Mouse (Mus musculus) naive thymus-derived CD4-positive, alpha-beta T cell, adult 2 months (primary cell): ENCODE data around the gene Hoxd9.
A peak's percentile ranks its signal among the peaks of the same experiment; 100 is the strongest.

Experiments
- DNase-seq: peaks from one replicate; pipeline ENCODE4 v3.0.0-alpha.2; 2011; ENCODE audit warnings: low read depth

Hoxd9 gene

GRCm38 (mm10) chr2:74713239-74714150, 16.0 kb downstream of the Hoxd9 start:
- DNase-seq: no peak

GRCm38 (mm10) chr2:74714156-74714789, 16.7 kb downstream of the Hoxd9 start:
- no peak for DNase-seq

GRCm38 (mm10) chr2:74714881-74715280, 17.4 kb downstream of the Hoxd9 start:
- DNase-seq: no peak

GRCm38 (mm10) chr2:74715504-74716241, 18.1 kb downstream of the Hoxd9 start:
- peak; percentile 84 for DNase-seq

DNA sequence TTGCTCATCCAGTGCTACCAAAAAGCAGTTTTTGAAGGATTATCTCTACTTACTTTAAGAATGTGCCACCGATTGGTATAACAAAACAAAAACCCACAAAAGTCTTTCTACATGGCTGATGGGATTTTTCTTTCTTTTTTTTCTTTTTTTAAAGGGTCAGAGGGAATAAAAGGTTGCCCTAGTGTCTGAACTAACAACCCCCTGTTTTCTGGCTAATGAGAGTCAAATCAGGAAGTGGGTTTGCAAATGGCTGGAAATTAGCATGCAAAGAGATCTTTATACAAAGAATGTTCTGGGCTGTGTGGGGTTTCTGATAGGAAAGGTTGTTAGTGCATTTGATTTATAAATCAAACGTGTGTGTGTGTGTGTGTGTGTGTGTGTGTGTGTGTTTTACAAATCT, 22.9 kb downstream of the Hoxd9 start:
- no peak for DNase-seq

DNA sequence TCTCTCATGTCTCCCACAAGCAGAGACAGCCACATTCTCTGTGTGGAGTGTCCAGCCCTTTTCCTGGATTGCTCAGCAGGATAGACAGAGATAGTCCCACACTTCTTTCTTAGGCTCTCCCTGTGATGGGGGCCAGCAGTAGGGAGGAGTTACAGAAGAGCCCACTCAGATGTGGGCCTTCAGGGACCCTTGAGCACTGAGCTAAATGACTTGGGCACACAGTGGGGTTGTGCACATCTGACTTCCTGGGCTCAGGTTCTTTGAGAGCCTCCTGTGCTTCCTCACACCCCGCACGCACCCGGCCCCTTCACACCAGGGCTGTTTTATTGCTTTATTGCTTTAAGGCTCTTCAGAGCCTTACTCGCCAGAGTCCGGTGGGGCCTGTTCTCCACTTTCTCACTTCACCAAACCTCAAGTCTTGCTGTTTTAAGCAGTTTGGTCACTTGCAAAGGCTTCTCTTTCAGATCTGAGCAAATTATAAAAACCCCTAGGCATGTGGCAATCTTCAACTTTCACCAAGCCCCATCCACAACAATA, 23.5 kb downstream of the Hoxd9 start:
- DNase-seq: no peak

DNA sequence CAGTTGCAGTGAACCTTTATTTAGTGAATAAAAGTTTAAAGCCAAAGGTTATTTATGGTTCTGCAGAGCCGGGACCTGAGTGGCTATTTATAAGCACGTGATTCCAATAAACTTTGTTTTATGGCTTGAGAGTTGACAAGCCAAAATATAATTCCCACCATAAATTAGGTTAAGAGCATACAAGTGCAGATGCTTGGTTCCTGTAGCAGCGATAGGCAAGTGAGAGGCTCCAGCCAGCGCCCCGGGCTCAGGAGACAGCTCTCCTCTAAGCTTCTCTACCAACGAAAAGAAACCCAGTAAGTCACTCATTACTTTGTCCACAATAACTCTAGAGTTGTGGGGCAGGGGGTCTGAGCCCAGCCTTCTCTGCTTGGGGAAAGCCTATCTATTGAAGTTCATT, 24.4 kb downstream of the Hoxd9 start:
- DNase-seq: no peak

DNA sequence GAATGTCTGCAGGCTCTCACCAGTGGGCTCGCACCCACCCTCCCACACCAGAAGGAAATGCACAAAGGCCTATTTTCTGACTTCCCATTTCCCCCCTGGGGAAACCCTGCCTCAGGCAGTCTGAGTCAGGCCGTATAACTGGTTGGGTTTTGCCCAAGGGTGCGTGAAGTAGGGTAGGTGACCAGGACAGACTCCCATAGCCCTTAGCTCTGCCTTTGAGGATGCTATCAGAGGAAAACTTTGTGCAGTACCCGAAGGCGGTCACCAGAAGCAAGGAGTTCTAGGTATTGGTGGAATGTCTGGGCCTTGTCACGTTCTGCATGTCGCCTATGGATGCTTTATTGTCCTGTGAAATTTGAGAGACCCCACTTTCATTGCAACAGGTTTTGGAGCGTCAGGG, 25.4 kb downstream of the Hoxd9 start:
- DNase-seq: no peak

GRCm38 (mm10) chr2:74724244-74725015, 26.9 kb downstream of the Hoxd9 start:
- no peak for DNase-seq

- no peak for DNase-seq
Observed at GRCm38 (mm10) chr2:74725171-74725570, 27.6 kb downstream of the Hoxd9 start.

DNA sequence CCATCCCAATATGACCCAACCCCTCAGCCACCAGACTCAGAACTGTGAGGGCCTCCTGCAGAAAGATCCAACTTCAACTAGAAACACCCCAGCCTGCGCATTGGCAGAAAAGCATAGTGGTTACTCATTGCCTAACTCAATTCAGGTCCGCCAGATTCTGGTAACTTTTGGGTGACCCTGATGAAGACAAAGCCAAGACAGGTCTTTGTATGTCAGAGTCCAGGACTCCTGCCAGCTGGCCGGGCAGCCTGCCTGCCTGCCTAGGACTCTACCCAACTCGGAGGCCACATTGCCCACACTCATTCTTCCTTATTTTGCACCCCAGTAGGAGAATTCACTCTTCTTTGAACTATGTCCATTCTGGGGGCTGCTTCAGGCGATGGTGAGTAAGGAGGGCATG, 29.0 kb downstream of the Hoxd9 start, which contains the start of gene Gm28230:
Gm28230 (plus strand) TSS at position 178 of the 400 bp plus-strand sequence.
- DNase-seq: no peak

DNA sequence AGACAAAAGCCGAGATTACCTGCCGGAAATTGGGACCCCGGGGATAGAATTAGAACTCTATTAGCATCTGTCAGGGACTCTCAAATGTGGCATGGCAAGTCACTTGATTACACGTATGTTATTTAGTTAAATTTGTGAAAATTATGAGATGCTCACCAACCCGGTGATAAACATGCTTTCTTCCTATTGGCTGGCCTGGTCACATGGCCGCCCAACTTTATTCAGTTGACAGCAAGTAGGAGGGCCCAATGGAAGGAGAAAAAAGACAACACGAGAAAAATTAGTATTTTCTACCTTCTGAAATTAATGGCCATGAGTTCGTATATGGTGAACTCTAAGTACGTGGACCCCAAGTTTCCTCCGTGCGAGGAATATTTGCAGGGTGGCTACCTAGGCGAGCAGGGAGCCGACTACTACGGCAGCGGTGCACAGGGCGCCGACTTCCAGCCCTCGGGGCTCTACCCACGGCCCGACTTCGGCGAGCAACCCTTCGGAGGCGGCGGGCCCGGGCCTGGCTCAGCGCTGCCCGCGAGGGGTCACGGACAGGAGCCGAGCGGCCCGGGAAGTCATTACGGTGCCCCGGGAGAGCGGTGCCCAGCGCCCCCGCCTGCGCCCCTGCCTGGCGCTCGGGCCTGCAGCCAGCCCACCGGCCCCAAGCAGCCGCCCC, 29.6 kb downstream of the Hoxd9 start:
- DNase-seq: no peak

GRCm38 (mm10) chr2:74727640-74728302, 30.2 kb downstream of the Hoxd9 start:
- no peak for DNase-seq

DNA sequence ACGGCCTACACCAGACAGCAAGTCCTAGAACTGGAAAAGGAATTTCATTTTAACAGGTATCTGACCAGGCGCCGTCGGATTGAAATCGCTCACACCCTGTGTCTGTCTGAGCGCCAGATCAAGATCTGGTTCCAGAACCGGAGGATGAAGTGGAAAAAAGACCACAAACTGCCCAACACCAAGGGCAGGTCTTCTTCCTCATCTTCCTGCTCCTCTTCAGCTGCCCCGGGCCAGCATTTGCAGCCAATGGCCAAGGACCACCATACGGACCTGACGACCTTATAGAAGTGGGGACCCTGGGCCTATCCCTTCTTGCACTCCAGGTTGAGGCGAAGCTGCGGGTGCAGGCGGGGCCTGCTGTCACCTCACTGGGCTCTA, 30.8 kb downstream of the Hoxd9 start:
- no peak for DNase-seq

GRCm38 (mm10) chr2:74730331-74730730, 32.8 kb downstream of the Hoxd9 start:
- DNase-seq: no peak

- no peak for DNase-seq
Observed at GRCm38 (mm10) chr2:74731055-74731454, 33.5 kb downstream of the Hoxd9 start.

- no peak for DNase-seq
Observed at GRCm38 (mm10) chr2:74731799-74732512, 34.4 kb downstream of the Hoxd9 start.

DNA sequence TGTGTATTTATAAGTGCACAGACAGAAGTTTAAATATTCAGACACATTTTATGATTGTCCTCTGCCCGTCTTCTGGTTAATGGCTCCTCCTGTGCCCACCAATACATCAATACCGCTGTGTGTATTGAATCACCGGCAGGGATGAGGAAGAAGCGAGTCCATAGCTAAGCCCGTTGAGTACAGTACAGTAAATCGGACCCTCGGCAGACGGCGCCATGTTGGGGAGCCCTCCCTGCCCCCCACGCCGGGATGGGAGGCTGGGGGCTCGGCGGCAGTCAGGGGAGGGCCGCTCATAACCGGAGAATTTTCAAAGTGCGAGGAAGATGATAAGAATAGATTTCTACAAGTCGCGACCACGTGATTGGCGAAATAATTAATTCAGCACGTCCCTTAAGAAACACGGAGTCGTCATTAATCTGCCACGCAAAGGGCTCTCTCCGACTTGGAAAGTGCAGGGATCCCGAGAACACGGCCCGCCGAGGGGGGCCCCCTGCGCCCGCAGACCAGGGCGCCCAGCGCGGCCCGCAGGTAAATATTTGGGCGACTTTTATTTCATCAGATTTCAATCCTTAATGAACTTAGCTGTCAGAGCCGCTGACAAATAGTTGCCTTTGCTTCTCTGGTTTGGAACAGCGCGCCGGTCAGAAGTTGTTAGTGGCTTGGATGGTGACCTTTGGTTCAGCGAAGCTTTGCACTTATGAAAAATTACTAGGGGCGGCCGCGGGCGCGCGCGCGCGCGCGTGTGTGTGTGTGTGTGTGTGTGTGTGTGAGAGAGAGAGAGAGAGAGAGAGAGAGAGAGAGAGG, 35.2 kb downstream of the Hoxd9 start:
- no peak for DNase-seq

- DNase-seq: no peak
Observed at GRCm38 (mm10) chr2:74733317-74733661, 35.8 kb downstream of the Hoxd9 start.
